25 mouse cellular contexts compared by ENCODE assay signal in the genomic region with DNA sequence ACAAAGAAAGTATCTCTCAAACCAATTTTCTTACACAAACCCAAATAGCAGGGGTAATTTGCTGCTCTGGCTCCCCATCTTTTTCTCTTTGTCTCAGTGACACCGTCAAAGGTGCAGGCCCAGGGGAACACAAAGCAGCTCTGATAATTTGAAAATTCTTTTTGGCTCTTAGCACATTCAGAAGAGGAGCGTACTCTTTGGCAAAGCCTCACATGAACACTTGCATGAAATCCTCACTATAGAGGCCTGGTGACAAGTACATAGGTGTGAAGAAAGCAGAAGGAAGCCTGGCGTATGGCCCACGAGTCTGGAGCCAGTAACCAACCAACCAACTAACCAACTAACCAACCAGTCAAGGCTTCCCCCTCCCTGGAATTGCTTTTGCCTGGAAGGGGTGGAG. TPM values are rescaled to one million over a fixed set of nuclear protein-coding genes. Genes with fewer than 3 reads are reported as not detected.
"Had no signal": no experiment of that assay in that cellular context is flagged by ENCODE, and none has a peak within 500 bp of the region (broad histone marks: within the 10 kb centered on the region; RNA-seq: fewer than 3 reads in every experiment).

No protein-coding gene starts in this region.

- H3K27ac ChIP-seq: limb, embryonic 12.5 days; limb, embryonic 15.5 days; liver, embryonic 14.5 days; macrophage; midbrain, embryonic 12.5 days; midbrain, embryonic 15.5 days; neural tube, embryonic 12.5 days; neural tube, embryonic 15.5 days had no signal

- H3K4me3 ChIP-seq: limb, embryonic 12.5 days; limb, embryonic 15.5 days; midbrain, embryonic 12.5 days; midbrain, embryonic 15.5 days; neural tube, embryonic 12.5 days; neural tube, embryonic 15.5 days had no signal

- H3K9me3 ChIP-seq: limb, embryonic 12.5 days; limb, embryonic 15.5 days; midbrain, embryonic 12.5 days; midbrain, embryonic 15.5 days; neural tube, embryonic 12.5 days; neural tube, embryonic 15.5 days had no signal

- H3K27me3 ChIP-seq: neural tube, embryonic 12.5 days had no signal

- H3K36me3 ChIP-seq: limb, embryonic 12.5 days; limb, embryonic 15.5 days; midbrain, embryonic 12.5 days; midbrain, embryonic 15.5 days; neural tube, embryonic 12.5 days; neural tube, embryonic 15.5 days had no signal

- ATAC-seq: liver, postnatal 0 days; lung, postnatal 0 days; midbrain, embryonic 15.5 days had no signal

- H3K4me2 ChIP-seq: limb, embryonic 12.5 days; limb, embryonic 15.5 days; liver, embryonic 11.5 days; lung, embryonic 14.5 days; midbrain, embryonic 12.5 days; midbrain, embryonic 15.5 days; neural tube, embryonic 12.5 days; neural tube, embryonic 15.5 days had no signal

- H3K4me1 ChIP-seq: limb, embryonic 12.5 days; limb, embryonic 15.5 days; midbrain, embryonic 12.5 days; midbrain, embryonic 15.5 days; neural tube, embryonic 12.5 days; neural tube, embryonic 15.5 days had no signal

- DNase-seq: kidney, postnatal 14 days; kidney, postnatal 4 days; left cerebral cortex, postnatal 4 days; liver, postnatal 0 days; lung, embryonic 14.5 days; right cerebral cortex, adult 18-20 months; right cerebral cortex, postnatal 14 days; thymus, adult 2 months; thymus, postnatal 14 days; thymus, postnatal 4 days had no signal

- H3K9ac ChIP-seq: limb, embryonic 12.5 days; limb, embryonic 15.5 days; liver, embryonic 14.5 days; liver, postnatal 0 days; lung, embryonic 14.5 days; midbrain, embryonic 12.5 days; midbrain, embryonic 15.5 days; neural tube, embryonic 12.5 days; neural tube, embryonic 15.5 days had no signal

RNA-seq across cellular contexts. Expression of a gene that starts 27.1 kb away (rescaled TPM):
- total RNA-seq: layer of hippocampus, postnatal 14 days; left cerebral cortex, postnatal 14 days had no signal
- polyA plus RNA-seq: kidney, embryonic 16.5 days; limb, embryonic 12.5 days; liver, embryonic 11.5 days; liver, embryonic 14.5 days; liver, postnatal 0 days; lung, embryonic 14.5 days; lung, postnatal 0 days; macrophage; midbrain, embryonic 12.5 days; neural tube, embryonic 12.5 days; neural tube, embryonic 15.5 days; small intestine, adult 2 months; spleen, adult 2 months; thymus, adult 2 months had no signal

RNA-seq across cellular contexts. Expression of a gene that starts 59.4 kb away (rescaled TPM):
- polyA plus RNA-seq: liver, embryonic 11.5 days; liver, embryonic 14.5 days; liver, postnatal 0 days; lung, embryonic 14.5 days; macrophage; midbrain, embryonic 12.5 days; small intestine, adult 2 months; spleen, adult 2 months; thymus, adult 2 months had no signal
